Mouse (Mus musculus) kidney, postnatal 36 days (tissue): ENCODE measurements around the gene Rai1.

ENCODE experiments used
- DNase-seq, 2 experiments: peaks; one replicate each; pipeline ENCODE4 v3.0.0; 2021 to 2022; ENCODE audit warnings: mixed read lengths in 2 of 2

The Rai1 gene

DNA sequence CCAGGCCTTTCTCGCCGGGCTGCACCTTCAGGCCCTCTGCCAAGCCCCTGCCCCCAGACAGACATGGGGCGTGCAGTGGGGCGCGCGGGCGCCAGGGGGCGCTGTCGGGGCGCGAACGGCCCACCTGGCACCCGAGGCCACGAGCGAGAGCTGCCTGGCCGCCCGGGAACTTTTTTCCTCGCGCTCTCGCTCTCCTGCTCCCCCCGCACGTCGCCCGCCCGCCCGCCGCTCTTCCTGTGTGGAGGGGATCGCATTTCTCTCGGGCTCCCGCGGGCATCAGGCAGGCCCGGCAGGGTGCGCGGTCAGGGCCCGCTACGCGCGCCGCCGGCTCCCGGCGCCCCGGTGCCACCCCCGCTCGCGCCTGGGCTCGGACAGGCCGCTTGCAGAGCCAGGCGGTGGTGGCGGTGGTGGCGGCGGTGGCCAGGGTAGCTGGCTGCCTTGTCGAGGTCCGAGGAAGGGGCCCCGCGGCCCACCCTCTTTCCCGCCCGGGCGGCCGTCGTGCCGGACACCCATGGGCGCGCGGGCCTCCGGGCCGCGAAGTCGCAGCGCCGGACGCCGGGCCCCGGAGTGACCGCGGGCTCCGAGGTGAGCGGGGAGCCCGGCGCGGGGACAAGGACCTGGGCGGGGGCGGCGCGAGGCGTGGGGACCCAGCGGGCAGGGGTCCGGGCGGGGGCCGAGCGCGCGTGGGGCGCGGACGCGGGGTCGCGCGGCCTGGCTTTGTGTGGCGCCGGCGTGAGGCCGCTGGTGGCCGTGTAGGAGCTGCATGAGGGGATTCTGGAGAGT is at the start of gene Rai1:
Gene Rai1, plus strand, starts transcription at position 204 of the 783 bp plus-strand sequence.
- peak; percentile 92 to 96 for DNase-seq

DNA sequence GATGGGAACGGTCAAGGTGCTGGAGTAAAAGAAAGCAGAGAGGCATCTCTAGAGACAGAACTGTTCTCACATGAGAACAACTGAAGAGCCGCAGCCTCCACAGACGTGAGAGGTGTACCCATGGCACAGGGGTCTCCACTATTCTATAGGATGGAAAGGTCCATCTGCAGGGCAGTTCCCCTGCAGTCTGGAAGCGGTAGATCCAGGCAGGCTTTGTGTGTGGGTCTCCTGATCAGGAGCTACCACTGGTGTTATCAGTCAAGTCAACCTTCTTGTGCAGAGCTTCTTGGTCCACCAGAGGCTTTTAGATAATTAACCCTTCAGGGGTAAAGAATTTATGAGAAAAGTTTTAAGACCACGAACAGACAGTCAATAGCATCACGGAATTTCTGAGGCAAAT is 48.3 kb upstream of the Rai1 start:
- no peak for DNase-seq

DNA sequence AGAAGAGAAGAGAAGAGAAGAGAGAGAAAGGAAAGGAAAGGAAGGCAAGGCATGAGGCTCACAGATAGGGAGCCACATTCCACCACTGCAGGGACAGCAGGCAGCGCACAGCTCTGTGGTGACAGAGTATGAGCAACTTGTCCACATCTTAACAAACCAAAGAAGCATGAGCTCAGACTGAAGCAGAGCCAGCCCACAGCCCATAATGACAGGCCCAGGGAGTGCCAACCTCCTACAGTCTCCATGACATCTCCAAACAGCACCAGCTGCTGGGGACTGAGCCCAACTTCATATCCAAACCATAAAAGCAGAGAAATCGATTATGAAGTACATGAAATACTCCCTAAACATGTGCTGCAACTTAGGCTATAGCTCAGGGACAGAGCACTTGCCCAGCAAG is 46.8 kb upstream of the Rai1 start:
- DNase-seq = no peak

DNA sequence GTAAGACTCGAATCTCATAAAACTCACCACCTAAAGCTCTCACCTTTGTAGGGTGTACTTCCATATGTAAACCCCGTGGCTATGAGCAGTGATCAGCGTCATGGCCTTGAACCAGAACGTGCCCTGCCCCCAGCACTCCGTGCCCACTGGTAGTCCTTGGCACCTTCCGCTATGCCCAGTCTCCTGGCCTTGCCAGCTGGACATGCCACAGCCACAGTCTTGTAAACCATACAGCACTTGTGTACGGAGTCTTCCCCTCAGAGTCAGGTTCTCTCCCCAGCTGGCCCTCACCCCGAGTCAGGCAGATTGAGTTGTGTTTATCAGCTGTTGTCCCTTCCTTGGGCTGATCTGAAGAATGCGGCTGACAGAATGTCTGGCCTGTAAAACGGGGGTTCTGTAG is 46.4 kb upstream of the Rai1 start:
- no peak for DNase-seq

DNA sequence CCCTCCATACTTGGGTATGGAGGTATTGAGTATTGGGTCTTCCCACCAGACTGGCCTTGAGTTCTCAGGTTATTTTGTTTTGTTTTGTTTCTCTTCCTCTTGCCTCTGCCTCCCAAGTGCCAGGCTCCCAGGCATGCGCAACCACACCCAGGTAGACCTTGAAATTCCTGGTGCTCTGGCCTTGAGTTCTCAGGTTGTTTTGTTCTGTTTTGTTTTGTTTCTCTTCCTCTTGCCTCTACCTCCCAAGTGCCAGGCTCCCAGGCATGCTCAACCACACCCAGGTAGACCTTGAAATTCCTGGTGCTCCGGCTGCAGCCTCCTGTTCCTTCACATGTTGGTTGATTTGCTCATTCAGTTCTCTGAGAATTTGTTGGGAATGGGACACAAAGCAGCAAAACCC is 44.8 kb upstream of the Rai1 start:
- no peak for DNase-seq

DNA sequence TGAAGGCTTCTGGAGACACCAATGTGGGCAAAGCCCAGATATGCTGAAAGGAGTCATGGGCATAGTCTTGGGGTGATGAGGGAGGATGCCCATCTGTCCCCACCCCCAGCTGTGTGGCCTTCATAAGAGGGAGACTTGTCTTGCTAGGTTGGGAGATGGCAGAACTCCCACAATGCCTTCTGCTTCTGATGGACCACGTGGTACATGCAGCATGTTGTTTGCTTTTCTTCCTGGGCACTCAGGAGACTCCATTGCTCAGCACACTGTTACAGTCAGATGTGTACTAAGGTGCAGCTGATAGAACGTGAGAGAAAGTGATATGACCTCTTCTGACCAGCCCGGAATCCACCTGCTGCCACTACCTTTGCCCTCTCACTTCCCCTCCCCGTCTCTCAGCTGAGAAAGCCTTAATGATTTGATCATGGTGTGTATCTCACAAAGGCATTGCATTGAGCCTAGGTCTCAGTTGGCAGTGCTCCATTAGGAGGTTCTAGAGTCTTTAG is 43.3 kb upstream of the Rai1 start:
- no peak for DNase-seq

DNA sequence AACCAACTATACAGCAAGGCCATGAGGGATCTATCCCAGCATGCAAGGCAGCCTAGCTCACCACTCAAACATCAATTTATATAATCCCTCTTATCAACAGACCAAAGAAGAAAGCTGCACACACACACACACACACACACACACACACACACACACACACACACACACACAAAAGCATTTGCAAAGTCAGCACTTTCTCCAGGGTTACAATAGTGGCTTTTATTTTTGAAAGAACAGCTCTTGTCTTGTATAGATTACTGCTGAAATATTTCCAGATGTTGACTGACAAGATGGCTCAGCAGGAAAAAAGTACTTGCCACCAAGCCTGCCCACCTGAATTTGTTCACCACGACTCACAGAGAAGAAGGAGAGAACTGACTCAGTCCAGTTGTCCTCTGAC is 39.5 kb upstream of the Rai1 start:
- no peak for DNase-seq

DNA sequence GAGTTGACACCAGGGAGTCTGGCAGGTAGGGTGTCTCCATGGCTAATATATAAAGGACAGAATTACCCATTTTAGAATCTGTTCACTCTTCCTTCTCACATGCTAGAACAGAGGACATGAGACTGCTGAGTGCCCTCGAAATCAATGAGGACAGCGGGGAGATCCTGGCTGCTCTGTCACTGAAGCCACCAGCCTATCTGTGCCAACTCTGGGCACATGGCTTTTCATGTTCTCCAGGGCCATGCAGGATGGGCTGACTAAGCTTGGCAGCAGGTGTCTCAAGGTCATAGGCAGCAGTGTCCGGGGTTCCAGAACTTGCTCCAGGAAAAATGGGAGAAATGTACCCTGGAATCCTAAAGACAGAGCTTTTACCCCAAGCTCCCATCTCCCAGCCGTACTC is 37.2 kb upstream of the Rai1 start:
- no peak for DNase-seq

DNA sequence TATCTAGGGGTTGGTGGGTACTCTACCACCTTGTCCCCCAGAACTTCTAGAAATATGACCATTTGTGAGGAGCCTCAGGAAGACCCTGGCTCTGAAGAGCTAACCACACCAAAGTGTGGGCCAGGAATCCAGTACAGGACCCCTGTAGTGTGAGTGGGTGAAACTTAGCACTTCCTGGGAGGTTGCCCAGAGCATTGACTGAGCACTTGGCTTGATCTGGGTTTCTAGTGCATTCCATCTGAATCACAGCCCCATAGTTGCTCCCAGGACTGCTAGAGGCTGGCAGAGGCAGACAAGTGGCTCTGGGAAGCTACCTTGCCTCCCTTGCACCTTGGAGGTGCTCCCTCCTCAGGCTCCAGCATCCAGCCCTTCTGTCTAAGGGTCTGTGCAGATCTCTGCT is 36.2 kb upstream of the Rai1 start:
- DNase-seq = no peak

DNA sequence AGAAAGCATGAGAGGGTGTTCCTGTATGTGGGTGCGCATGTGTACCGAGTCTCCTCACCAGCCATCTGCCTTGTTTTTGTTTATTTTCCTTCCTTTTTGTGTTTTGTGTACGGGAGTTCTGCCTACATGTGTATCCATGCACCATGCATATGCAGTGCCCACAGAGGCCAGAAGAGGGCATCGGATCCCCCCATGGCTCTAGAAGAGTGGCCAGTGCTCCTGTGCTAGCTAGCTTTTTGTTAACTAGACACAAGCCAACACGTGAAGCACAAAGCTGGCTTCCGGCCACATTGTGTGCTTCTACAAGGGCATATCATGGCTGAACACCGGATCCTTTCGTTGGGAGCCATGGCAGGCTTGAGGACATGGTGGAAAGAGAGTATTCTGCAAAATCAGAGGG is 34.2 kb upstream of the Rai1 start:
- DNase-seq = peak; percentile 61 to 79

DNA sequence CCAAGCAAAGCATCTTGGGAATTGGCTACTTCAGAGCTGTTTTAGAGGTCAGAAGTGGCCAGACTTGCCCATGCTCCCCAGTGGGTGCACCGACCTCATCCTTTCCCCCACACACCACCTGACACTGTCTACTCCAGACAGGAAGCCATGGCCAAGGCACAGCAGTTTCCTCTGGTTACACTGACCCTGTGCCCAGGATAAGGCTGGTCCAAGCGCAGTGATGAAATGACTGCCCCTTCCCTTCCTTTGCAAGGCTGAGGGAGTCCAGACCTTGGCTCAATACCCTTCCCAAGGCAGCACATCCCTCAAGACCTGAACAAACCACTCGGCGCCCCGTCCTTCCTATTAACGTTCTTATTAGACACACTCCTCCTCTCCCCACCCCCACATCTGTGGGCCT is 33.6 kb upstream of the Rai1 start:
- DNase-seq = no peak

DNA sequence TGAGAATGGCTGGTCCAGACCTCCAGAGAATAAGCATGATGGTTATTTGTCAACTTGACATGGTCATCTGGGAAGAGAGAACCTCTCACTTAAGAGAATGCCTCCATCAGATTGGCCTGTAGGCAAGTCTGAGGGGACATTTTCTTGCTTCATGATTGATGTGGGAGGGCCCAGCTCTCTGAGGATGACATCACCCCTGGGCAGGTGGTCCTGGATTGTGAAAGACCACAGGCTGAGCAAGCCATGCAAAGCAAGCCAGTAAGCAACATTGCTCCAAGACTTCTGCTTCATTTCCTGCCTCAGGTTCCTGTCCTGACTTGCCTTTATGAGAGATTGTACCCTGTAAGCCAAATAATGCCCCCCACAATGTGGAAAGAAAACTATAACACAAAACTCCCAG is 31.7 kb upstream of the Rai1 start:
- no peak for DNase-seq

DNA sequence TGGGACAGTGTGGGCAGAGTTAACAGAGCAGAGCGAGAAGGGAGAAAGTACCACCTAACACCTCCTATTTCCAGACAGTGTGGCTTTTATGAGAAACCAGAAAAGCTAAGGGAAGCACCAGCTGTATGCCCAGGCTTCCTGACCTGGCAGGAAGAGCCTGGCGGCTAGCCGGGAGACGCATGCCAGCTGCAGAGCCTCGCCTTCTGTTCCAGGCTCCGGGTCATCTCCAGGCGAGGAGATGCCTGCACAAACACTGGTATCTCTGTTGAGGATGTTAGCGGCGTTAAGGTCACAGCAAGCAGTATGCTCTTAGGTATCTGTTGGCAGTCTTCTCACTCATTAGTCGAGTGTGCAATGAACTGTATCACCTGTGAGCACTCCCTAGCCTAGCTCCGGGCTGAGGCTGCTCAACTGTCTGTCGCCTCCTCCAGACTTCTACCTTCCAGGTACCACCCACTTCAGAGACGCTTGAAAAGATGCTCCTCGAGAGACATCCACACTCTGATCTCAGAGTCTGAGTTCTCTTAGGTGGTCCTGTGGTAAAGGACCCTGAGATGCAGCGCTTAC is 30.8 kb upstream of the Rai1 start:
- peak; percentile 46 to 48 for DNase-seq

DNA sequence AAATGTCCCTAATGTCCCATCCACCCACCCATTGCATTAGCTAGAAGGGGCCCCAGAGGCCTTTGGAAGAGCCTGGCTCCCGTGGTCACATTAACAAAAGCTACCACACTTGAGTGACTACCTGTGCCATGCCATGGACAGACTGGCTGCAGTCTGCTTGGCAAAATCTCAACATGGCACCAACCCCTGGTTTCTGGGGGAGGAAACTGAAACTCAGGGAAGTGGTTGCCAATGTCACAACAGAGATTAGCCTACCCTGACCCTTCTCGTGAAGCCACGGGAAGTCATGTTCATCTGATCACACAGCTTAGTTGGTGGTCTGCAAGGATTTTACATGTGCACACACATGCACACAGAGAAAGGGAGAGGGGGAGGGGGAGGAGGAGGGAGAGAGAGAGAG is 28.6 kb upstream of the Rai1 start:
- no peak for DNase-seq

DNA sequence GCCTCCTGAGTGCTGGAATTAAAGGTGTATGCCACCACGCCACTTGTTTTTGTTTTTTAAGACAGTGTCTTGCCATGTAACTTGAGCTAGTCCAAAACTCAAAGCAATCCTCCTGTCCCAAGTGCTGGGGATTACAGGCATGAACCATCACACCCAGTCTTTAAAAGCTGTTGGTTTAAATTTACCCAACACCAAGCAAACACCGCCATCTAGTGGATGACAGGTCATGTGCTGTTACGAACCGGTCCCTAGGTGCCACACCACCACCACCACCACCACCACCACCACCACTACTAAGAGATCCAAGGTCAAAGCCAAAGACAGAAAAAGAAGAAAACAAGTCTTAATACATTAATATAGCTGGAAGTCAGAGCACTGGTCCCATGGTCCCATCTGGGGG is 28.0 kb upstream of the Rai1 start:
- DNase-seq = peak; percentile 80 to 87

DNA sequence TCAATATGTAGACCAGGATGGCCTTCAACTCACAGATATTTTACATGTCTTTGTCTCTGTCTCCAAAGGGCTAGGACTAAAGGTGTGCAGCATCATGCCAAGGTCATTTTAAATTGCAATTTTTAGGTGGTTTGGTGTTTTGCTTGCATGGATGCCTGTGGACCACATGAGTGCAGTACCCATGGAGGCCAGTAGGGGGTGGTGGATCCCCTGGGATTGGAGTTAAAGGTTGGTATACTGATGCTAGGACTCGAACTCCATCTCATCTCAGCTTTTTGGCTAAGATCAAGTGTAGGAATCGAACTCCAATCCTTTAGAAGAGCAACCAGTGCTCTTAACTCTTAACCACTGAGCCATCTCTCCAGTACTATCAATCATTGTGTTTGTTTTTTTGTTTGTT is 20.2 kb upstream of the Rai1 start:
- DNase-seq = peak; percentile 47 to 84

DNA sequence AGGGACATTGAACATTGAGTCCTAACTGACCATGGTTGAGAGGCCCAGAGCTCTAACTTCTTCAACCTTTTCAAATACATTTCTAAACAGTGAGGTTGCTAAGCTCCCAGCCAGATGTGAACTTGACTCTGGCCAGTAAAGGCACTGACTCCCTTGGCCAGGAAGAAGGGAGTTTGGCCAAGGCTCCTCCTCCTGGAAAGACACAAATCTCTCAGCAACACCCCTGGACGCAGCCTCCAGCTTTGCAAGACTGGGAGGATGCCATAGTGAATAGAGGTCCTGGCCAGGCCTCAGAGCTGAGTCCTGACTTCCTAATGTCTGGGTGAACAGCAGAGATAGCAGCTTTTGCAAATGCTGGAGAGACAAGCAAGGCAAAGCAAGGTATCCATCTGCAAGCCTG is 18.1 kb upstream of the Rai1 start:
- no peak for DNase-seq

DNA sequence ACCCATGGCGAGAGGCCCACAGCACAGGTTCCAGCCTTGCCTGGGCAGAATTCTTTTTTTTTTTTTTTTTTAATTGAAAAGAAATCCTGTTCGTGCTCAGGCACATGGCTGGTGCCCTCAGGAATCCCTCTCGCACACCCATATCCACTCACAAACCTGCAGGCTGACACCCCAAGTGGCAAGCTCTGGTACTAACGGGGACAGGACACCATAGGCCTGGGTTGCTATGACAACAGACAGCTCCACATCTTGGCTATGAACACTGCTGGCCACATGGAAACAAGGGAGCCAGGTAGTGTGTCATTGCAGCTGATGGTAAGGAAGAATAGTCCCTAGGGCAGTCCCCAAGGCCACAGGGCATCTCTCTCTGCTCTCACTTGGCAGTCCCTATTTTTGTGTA is 15.9 kb upstream of the Rai1 start:
- no peak for DNase-seq

DNA sequence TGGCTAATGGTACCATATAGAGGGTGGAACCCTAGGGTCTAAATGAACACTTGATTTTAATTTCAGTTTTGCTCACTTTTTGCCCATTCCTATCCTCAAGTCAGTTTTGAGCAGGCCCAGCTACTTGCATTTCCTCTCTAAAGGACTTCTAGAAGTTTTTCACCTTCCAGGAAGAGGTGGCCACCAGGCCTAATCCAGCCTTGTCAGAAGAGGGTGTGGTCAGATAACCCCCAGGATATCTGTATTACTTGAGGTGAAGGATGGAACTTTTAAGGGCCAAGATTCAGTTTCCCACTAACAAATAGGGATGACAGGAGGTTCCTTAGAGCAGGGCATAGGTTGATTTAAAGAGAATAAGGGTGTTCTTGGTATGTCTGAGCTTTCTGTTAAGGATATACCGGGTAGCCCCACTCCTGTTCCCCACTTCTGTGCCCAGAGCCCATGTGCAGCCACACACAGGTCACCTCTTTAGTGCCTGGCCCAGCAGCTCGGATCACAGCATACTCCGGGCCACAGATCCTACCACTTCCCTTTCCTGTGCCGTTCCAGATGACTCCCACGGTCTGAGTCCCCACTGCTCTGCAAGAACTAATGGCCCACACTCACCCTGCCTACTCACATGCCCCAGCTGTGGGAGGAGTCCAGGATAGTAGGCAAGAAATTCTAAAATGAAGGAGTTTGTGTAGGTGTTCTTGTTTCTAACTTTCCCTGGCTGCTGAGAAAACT is 14.0 kb upstream of the Rai1 start:
- no peak for DNase-seq

DNA sequence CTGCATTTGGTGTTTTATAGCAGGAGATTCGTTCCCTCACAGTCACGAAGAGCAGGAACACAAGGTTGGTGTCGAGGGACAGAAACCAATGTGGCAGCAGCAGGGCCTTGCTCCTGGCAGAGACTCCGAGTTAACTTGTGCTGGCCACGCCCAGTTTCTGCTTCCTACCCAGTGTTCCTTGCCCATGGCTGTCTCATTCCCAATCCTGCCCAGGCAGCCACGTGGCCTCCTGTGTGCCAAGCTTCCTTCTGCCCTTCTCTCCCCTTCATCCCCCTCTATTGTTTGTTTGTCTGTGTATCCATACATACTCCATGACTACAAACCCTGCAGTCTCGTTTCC is 13.4 kb upstream of the Rai1 start:
- no peak for DNase-seq

DNA sequence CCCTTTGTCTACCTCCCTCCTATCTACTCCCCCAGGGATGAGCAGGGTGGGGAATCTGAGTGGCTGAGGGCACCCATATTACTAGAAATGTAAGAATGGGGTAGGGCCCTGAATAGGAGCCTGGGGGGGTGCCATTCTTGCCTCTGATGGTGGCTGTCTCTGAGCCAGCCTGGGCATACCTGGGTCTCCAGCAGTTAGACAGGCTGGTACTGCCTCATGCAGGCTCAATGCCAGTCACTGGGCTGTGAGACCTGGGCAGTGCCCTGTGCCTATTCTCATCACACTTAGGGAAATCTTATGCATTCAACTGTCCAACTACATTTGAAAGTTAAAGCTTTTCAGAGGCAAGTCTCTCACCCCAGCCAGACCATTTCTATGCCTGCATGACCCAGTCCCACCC is 11.6 kb upstream of the Rai1 start:
- no peak for DNase-seq

DNA sequence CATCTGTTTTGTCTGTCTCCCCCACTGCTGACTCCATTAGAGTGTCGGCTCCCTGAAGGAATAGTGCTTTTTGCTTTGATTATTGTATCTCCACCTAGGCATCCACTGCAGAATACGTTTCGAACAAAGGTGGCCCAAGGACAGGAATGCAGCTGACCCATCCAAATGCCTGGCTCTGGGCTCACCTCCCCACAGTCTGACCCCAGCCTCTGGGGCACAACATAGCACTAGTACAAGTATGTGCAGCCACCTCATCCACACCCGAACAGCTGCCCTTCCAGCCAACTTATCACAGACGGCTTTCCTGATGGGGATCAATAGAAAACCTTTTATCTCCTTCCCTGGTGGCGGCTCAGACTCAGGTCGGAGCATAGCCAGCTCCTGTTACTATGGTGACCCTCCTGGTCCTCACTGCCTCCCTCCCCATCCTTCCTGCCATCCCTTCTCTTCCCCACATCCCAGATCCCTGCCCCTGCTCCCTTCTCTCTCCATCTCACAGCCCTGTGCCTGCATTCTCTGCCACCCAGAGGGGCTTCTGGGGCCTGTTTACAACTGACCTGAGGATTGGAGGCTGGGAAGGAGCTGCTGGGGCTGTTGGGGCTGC is 10.7 kb upstream of the Rai1 start:
- no peak for DNase-seq

DNA sequence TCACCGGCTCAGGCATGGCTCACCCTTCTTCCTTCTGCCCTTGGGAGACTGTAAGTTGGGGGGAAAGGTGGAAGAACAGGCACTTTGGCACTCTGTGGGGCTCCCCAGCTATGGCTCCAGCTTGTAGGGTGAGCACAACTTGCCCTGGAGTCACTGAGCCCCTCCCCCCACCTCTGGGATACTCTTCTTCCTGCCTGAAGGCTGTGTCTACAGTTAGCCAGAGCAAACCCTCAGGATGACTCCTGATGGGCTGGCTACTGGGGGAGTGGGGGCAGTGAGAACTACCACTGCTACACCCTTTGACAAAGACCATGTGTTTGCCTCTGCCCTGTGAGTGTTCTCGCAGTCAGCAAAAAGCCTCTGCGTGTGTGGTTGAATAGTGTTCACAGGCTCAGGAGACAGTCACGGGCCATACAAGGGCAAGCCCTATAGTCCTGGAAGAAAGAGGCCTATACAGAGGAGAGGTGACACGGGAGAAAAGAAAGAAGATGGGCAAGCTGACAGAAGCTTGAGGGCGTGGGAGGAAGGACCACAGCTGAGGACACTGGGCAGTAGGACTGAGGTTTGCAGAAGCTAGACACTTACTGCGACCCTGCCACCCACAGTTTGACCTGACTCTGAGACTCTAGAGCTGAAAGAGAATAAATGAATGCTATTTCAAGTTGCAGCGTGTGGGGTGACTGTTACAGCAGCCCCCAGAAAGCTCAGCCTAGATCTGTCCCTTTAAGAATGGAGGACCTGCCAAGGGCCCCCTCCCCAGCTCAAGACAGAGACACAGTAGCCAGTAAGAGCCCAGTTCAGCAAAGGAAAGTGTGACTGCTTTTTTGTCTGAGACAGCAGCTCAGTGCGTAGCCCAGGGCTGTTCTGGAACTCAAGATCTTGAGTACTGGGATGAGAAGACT is 9.7 kb upstream of the Rai1 start:
- no peak for DNase-seq
